Mouse (Mus musculus) erythroblast, embryonic 14.5 days (primary cell): ENCODE results near the gene Ccdc153. TPM values are rescaled to one million over a fixed set of nuclear protein-coding genes. Genes with fewer than 3 reads are reported as not detected.

Experiments
- H3K27me3 ChIP-seq: 2 replicates; pipeline ENCODE4 v1.6.1; 2012; ENCODE audit warnings: inconsistent platforms; ENCODE audit not compliant: control insufficient read depth
- H3K36me3 ChIP-seq: 2 replicates; pipeline ENCODE4 v1.6.1; 2012; ENCODE audit warnings: mild to moderate bottlenecking, inconsistent platforms; ENCODE audit not compliant: control insufficient read depth
- H3K4me1 ChIP-seq: 2 replicates; pipeline ENCODE4 v1.6.1; 2012; ENCODE audit warnings: inconsistent platforms; ENCODE audit not compliant: control insufficient read depth
- H3K4me3 ChIP-seq: replicated peaks from 2 replicates; pipeline ENCODE3; 2012; ENCODE audit warnings: moderate library complexity, mild to moderate bottlenecking, inconsistent platforms
- H3K9me3 ChIP-seq: 2 replicates; pipeline ENCODE4 v1.6.1; 2012; ENCODE audit warnings: low read length, inconsistent platforms, mixed read lengths; ENCODE audit not compliant: control insufficient read depth
- GATA1 ChIP-seq: IDR thresholded peaks from 2 replicates; pipeline ENCODE4 v1.6.1; 2012; ENCODE audit warnings: low read length, inconsistent platforms, mixed read lengths
- TAL1 ChIP-seq: IDR thresholded peaks from 3 replicates; pipeline ENCODE4 v1.6.1; 2012; ENCODE audit warnings: low read length, inconsistent platforms, mixed read lengths
- polyA plus RNA-seq: library from polyadenylated mRNA; stranded (reverse); fragments of >175 nt; gene quantifications from 2 replicates; pipeline ENCODE4 v1.2.3, GENCODE M21; 2012

The Ccdc153 gene
- polyA plus RNA-seq: not detected in 2 replicates

- no peak within 1 kb of the TSS for H3K4me3 ChIP-seq
- TF ChIP-seq TAL1 (no peak), GATA1 (no peak)
- peaks cover 4% of the 10 kb centered on the region for H3K4me1 ChIP-seq
- H3K27me3 ChIP-seq: peaks cover 13% of the 10 kb centered on the region
- no peaks in the 10 kb centered on the region for H3K36me3 ChIP-seq
- no peaks in the 10 kb centered on the region for H3K9me3 ChIP-seq
These were observed at the start of gene Ccdc153 for GRCm38 (mm10) chr9:44240399-44240798. TSS of gene Ccdc153 (plus strand) at chr9:44240676.

- Histone ChIP-seq H3K9me3 (no peaks in the 10 kb centered on the region), H3K36me3 (peaks cover 2% of the 10 kb centered on the region), H3K27me3 (no peaks in the 10 kb centered on the region), H3K4me3 (no peak overlapping the region), H3K4me1 (peaks cover 13% of the 10 kb centered on the region)
- TF ChIP-seq TAL1 (no peak), GATA1 (no peak)
These were observed 49.3 kb upstream of the Ccdc153 start for GRCm38 (mm10) chr9:44191166-44191565.

GRCm38 (mm10) chr9:44192312-44192711 lies 48.2 kb upstream of the Ccdc153 start:
- Histone ChIP-seq H3K4me3 (no peak overlapping the region), H3K27me3 (no peaks in the 10 kb centered on the region), H3K36me3 (peaks cover 2% of the 10 kb centered on the region), H3K9me3 (no peaks in the 10 kb centered on the region), H3K4me1 (peaks cover 13% of the 10 kb centered on the region)
- TF ChIP-seq GATA1: no peak
- no peak for TF ChIP-seq TAL1

- Histone ChIP-seq H3K9me3 (no peaks in the 10 kb centered on the region), H3K4me3 (no peak overlapping the region), H3K27me3 (no peaks in the 10 kb centered on the region), H3K36me3 (peaks cover 5% of the 10 kb centered on the region), H3K4me1 (peaks cover 11% of the 10 kb centered on the region)
- no peak for TF ChIP-seq GATA1
- TF ChIP-seq TAL1: no peak
These were observed 47.7 kb upstream of the Ccdc153 start for GRCm38 (mm10) chr9:44192794-44193193.

- H3K4me3 ChIP-seq: no peak overlapping the region
- no peaks in the 10 kb centered on the region for H3K27me3 ChIP-seq
- H3K9me3 ChIP-seq: no peaks in the 10 kb centered on the region
- peaks cover 10% of the 10 kb centered on the region for H3K4me1 ChIP-seq
- TF ChIP-seq TAL1 (no peak), GATA1 (no peak)
- H3K36me3 ChIP-seq: peaks cover 14% of the 10 kb centered on the region
These were observed 46.5 kb upstream of the Ccdc153 start for GRCm38 (mm10) chr9:44194000-44194399.

DNA sequence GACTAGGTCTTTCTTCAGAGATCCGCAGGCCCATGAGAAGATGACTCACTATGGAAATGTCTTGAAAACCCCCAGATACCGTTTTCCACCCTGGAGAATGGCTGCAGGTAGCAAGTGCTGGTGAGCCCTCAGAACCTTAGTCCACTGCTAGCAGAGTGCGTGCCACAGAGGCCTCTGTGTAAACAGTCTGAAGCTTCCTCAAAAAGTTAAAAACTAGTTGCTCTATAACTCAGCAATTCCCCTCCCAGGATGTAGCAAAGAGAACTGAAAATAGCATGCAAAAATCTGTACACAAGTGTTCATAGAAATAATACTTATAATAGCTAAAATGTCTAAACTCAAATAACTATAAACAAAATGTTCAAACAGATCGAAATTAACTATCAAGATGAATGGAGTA lies 44.1 kb upstream of the Ccdc153 start:
- Histone ChIP-seq H3K27me3 (no peaks in the 10 kb centered on the region), H3K4me1 (peaks cover 10% of the 10 kb centered on the region), H3K36me3 (peaks cover 32% of the 10 kb centered on the region), H3K4me3 (no peak overlapping the region), H3K9me3 (no peaks in the 10 kb centered on the region)
- TF ChIP-seq GATA1 (no peak), TAL1 (no peak)

DNA sequence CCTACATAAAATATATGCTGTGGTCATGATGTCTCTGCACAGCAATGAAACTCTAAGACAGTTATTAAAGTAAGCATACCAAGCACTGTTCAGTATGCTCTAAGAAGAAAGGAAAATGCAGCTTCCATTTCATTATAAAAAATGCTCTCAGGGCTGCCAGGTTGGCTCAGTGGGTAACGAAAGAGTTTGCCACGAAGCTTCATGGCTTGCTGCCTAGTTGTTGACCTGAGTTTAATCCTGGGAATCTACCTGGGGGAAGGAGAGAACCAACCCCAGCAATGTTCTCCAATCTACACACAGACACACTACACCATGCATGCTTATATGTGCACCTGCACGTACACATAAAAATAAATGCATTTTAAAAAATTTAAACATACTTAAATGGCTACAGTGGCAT lies 41.3 kb upstream of the Ccdc153 start:
- Histone ChIP-seq H3K36me3 (peaks cover 32% of the 10 kb centered on the region), H3K4me3 (no peak overlapping the region), H3K9me3 (peaks cover 2% of the 10 kb centered on the region; the same call in 1 of the 2 replicates), H3K27me3 (no peaks in the 10 kb centered on the region), H3K4me1 (peaks cover 6% of the 10 kb centered on the region)
- TF ChIP-seq GATA1: no peak
- no peak for TF ChIP-seq TAL1

GRCm38 (mm10) chr9:44199580-44199979 lies 40.9 kb upstream of the Ccdc153 start:
- TF ChIP-seq TAL1: no peak
- no peak for TF ChIP-seq GATA1
- H3K9me3 ChIP-seq: peaks cover 2% of the 10 kb centered on the region; the same call in 1 of the 2 replicates
- H3K36me3 ChIP-seq: peaks cover 32% of the 10 kb centered on the region
- no peaks in the 10 kb centered on the region for H3K27me3 ChIP-seq
- H3K4me3 ChIP-seq: no peak overlapping the region
- peaks cover 6% of the 10 kb centered on the region for H3K4me1 ChIP-seq

- H3K9me3 ChIP-seq: peaks cover 2% of the 10 kb centered on the region; the same call in 1 of the 2 replicates
- no peak overlapping the region for H3K4me3 ChIP-seq
- TF ChIP-seq TAL1: no peak
- no peaks in the 10 kb centered on the region for H3K27me3 ChIP-seq
- H3K4me1 ChIP-seq: peaks cover 6% of the 10 kb centered on the region
- H3K36me3 ChIP-seq: peaks cover 30% of the 10 kb centered on the region
These were observed 40.0 kb upstream of the Ccdc153 start for GRCm38 (mm10) chr9:44200458-44200857.

GRCm38 (mm10) chr9:44207840-44208239 lies 32.6 kb upstream of the Ccdc153 start:
- TF ChIP-seq GATA1: no peak
- no peak for TF ChIP-seq TAL1
- Histone ChIP-seq H3K9me3 (no peaks in the 10 kb centered on the region), H3K27me3 (no peaks in the 10 kb centered on the region), H3K4me3 (no peak overlapping the region), H3K4me1 (peaks cover 4% of the 10 kb centered on the region), H3K36me3 (peaks cover 8% of the 10 kb centered on the region)
